Mouse (Mus musculus) spleen, adult 18-20 months (tissue): ENCODE measurements around the gene Ildr2.

Experiments used
- DNase-seq, 2 experiments: peaks; one replicate each; pipeline ENCODE4 v3.0.0; 2022; ENCODE audit warnings: mixed read lengths in 2 of 2

The Ildr2 gene

DNA sequence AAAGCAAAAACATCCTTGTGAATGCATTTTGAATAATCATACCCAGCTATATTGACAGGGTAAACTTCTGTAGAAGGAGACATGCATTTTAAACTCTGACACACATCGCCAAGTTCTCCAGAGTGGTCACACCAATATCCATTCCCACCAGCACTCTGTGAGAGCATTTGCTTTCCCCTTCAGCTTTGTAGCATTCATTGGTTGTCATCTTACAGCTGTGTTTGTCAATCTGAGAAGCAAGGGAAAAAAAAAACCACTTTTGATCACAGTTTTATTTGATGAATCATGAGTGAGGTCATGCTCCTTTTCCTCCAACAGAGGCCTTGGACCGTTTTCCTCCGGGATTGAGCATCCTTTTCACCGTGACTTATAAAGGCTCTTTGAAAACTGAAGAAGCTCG, 89.6 kb downstream of the Ildr2 start:
- DNase-seq = no peak

DNA sequence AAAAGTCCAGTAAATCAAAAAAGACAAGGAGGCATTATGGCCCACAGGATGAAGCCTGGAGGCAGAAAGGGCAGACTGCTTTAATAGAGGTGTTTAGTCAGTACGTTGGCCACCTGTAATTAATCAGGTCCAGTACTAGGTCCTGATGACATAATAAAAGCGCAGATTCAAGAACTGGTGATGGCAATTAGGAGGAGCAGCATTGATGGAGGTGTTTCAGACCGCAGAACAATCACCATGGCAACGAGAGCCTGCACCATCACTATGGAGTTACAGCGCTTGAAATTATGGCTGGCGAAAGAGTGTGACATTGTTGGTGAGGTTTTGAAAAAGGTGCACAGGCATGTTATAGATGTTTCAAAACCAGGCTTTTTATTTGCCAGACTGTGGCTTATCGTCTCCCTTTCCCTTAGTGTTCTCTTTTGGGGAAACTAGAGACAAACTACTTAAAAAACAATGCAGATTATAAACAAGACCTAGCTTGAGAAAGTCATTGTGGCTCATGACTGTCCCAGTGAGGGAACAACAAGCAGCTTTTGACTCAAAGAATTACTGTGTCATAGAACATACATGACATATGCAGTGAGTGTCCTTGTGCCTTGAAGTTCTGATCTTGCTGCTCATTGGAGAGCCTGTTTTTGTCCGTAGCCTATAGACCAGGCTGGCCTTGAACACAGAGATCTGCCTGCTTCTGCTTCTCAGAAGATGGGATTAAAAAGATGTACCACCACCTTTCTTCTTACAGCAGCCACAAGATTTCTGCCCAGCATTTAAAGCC, 90.5 kb downstream of the Ildr2 start:
- no peak for DNase-seq

DNA sequence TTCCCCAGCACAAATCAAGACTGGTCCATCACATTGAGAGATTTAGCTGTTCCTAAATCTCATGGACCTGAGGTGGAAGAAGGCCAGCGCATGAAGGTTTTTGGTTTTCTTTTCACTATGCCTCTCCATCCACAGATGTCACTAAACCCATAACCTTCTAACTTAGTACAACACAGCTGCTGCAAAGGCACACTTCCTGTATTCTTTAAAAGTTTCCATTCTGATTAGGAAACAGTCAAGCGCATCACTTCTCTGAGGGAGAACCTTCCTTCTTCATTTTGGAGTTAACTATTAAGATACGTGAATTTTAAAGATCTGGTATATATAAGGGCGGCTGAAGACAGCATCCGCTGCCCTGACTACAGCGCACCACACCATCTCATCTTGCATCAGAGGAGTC, 91.7 kb downstream of the Ildr2 start:
- DNase-seq = no peak

DNA sequence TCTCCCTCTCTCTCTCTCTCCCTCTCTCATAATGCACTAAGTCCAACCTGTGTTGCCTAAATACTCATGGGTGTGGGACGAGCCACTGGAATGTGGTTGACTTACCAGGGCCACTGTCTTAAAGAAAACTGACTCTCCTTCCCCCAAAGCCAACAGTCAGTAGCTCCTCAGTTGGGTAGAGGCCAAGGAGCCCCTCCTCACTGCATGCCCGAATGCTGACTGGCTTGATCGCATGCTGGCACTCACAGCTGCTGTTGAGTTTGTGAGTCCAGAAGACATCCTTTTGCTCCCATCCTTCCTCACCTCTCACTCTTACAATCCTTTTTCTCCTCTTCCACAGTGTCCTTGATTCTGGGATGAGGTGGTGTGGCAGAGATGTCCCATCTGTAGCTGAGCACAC, 93.0 kb downstream of the Ildr2 start:
- DNase-seq = no peak

DNA sequence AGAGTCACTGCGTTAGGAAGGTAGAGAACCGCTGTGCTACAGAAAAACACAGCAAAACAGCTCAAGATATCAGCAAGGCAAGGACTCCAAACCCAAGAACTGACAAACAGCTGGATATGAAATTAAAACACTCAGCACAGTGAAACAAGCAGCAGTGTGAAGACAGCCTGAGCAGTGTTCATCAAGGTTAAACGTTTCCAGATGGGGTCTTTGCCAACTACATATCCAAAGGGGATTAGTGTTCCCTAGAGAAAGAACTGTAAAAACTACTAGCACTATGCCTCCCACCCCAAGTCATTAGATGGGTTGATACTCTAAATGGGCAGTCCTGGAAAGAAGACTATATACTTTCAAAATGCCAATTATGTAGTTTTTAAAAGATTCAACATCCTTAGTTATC, 95.4 kb downstream of the Ildr2 start:
- DNase-seq = no peak

DNA sequence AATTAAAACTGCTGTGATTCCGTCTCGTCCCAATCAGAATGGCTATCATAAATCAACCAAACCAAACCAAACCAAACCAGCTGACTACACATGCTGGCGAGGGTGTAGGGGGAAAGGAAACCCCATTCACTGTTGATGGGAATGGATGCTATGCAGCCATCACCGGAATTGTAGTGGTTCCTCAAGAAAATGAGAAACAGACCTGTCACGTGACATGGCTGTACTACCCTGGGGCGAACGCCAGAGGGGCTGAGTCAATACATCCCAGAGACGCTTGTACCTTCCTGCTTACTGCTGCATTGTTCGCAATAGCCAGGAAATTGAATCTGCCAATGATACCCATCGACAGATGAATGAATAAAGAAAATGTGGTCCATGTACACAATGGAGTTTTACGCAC, 95.8 kb downstream of the Ildr2 start:
- DNase-seq = no peak

DNA sequence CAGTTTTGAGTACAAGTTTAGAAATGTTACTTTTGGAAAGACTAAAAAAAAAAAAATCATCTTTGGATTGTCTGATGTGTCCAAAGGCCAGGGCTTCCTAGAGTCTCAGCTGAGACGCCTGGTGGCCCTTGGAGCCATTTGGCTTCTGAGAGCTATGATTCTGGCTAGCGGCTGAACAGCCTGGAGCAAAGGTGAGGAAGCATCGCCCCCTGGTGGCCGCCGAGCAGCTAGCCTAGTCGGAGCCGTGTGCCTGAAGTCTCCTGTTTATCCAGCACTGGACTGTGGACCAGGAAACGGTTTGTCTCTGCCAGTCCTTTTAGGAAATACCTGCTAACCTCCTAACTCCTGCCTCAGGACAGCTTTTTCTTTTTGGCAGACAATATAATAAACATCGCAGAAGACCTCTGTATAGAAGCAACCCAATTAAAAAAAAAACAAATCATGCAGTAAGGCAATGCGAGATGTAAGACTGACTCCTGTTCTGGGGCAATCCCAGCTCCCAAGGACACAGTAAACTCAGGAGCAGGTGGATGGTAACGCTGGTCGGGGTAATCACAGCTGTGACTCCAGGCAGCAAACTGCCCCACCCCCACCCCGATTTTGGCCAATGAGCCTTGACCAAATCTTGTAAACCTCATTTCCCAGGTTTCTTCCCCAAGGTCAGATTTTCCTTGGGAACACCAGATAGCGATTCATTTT, 106.4 kb downstream of the Ildr2 start:
- peak; percentile 58 to 85 for DNase-seq

DNA sequence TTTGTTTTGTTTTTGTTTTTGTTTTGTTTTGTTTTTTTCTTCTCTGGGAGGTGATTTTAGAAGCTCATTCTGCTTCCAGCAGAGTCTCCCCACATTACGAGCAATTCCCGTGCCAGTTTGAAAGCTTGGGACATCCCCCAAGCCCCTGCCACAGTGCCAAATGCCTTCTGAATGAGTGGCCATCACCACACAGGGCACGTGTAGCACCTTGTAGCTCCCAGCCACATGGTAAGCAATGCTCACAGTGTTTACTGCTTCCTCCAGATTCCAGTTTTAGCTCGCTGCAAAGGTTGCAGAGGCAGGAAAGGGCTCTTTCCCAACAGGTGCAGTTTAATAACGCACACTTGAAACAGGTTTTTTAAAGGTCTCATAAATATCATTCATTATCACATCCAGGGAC, 107.0 kb downstream of the Ildr2 start:
- DNase-seq = no peak

DNA sequence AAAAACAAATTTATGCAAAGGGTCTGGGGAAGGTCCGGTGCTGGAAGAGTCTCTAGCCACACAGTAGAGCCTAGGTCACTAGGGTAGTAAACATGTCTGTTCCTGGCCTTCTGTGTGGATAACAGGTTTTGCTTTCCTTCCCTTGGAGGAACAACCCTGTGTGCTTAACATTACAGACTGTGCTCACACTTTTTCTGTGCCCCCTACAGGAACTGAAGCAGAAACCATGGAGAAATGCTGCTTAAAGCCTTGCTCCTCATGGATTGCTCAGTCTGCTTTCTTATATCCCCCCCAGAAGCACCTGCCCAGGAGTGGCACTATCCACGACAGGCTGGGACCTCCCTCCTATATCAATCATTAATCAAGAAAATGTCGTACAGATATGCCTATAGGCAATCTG, 107.9 kb downstream of the Ildr2 start:
- no peak for DNase-seq

DNA sequence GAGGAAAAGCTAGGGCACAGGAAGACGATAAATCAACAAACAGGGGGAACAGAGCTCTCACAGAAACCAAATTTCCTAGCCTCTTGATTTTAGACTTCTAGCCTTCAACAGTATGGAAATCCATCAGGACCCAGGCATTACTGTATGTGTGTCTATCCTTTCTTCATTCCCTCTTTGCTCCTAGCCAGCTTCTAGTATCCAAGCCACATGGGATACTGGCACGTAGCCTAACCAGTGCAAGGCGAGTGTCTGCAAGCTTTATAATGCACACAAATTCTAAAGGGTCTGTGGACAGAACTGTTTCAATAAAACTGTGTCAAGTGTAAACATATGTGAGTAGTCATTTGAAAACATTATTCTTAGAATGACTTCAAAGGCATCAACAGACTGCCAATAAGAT, 108.7 kb downstream of the Ildr2 start:
- no peak for DNase-seq

DNA sequence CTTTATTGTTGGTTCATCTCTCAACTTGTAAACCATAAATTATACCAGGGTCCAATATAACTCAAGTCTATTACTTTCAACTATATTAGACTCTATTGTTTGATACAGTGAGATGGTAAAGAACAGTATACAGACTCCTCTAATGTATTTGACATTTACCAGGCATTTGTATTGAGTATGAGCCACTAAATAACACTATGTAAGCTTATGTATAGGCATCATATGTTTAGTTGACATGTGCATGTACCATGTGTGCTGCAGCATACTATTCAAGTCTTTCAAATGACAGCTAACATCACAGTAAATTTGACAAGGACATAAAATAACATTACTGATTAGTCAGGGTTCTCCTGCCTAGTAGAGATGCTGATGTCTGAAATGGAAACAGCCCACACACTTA, 109.2 kb downstream of the Ildr2 start:
- no peak for DNase-seq
